Mouse (Mus musculus) liver, adult 2 months (tissue): ENCODE results near the gene Dnaic2.

Source experiments
- CTCF ChIP-seq: fragments of 200-500 bp; IDR thresholded peaks from 2 replicates; pipeline ENCODE4 v1.5.1; 2011; ENCODE audit warnings: low read depth, low read length, control low read depth
- POLR2A ChIP-seq: fragments of 200-500 bp; IDR thresholded peaks from 2 replicates; pipeline ENCODE4 v1.6.1; 2011; ENCODE audit warnings: low read length, control low read depth; ENCODE audit not compliant: insufficient read depth; ENCODE audit errors: extremely low read depth

GRCm38 (mm10) chr11:114807025-114807424 lies 79.8 kb downstream of the Dnaic2 start:
- no peak for TF ChIP-seq POLR2A
- no peak for TF ChIP-seq CTCF
